Mouse (Mus musculus) spleen, postnatal 36 days (tissue): Measurements from ENCODE around the gene Txlng.

Source experiments
- DNase-seq, 2 experiments: peaks; one replicate each; pipeline ENCODE4 v3.0.0; 2022; ENCODE audit warnings: low spot score in 2 of 2, mixed read lengths in 1 of 2

The Txlng gene

DNA sequence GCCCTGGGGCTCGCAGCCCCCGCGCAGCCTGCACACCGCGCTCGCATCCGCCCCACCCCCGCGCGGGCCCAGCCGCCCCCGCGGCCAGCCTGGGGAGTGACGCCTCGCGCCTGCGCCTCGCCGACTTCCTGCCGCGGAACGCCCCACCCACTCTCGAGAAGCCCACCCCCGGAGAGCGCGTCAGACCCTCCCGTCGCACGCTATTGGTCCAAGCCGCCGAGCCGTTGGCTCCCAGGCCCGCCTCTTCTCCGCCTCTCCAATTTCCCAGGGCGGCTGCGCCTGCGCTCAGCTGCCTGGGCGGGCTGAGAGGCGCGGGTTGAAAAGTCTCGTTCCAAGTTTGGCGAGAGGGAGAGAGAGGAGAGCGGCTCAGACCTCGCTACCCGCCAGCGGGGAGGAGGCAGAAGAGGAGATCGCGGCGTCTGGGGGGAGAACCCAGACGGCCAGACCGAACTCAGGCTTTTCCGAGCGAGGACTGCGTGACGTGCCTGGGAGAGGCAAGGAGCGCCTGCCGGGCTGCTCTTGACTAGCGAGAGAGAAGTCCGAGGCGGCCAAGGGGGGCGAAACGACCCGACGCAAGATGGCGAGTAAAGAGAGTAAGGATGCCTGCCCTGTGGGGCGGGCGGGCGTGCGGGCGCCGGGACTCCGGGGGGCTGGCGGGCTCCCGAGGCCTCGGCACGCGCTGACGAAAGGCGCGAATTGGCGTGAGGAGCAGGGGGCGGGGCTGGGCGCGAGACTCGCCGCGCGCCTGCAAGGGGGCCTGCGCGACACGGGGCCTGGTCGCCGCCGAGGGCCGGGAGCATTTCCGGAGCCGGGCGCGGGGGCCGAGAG is 68.9 kb downstream of the Txlng start, which contains the start of gene Rbbp7:
Gene Rbbp7, plus strand, starts transcription at position 288 of the 828 bp plus-strand sequence.
- peak; percentile 91 for DNase-seq

DNA sequence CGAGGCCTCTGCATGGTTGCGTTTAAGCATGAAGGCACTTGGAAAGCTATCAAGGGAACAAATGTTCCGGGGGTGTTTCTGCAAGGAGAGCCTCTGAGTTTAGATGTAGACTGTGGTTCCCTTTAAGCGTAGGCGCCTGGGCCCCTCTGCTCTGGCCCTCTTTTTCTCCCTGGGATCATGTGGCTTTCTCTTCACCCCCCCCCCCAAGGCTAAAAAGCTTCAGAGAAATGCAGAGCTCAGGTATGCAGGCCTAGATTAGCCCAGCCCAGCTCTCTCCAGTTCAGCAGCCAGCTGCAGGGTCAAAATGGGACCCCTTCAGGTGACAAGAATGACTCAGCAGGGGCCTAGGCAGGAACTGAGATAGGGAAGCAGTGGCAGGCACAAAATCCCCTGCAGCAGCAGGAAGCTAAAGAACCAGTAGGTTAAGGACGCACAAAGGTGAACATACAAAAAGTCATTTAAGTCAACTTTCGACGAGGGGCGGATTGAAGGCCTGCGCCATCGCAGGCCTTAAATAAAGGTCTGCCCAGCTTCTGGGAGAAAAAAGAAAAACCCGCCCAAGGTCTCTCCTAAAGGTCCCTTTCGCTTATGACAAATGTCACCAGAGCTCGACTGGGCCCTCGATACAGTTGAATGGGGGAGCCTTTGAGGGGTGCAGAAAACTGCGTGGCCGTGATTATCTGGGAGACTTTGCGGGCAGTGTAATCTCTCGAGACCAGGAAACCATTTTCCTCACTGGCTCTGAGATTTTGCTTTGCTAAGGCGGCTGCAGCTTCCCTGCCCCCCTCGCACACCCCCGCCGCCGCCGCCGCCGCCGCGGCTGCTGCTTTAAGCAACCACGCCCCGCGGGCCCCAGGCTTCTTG is 69.8 kb downstream of the Txlng start:
- peak; percentile 33 to 42 for DNase-seq

DNA sequence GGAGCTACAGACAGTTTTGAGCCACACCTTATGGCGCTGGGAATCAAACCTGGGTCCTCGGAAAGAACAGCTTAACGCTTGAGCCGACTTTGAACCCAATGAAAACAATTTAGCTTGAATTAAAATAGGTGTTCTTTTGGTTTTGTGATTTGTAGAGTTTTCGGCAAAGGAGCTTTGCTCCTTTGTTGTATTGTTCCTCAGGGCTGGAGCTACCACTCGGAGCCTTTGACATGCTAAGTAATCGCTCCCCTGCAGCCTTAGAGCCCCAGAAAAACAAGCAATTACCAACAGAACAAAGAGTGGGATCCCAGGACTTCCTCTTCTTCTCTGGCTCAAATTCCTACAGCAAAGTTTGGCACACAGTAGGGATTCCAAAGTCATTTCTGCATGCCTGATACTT is 73.2 kb downstream of the Txlng start:
- DNase-seq: no peak

DNA sequence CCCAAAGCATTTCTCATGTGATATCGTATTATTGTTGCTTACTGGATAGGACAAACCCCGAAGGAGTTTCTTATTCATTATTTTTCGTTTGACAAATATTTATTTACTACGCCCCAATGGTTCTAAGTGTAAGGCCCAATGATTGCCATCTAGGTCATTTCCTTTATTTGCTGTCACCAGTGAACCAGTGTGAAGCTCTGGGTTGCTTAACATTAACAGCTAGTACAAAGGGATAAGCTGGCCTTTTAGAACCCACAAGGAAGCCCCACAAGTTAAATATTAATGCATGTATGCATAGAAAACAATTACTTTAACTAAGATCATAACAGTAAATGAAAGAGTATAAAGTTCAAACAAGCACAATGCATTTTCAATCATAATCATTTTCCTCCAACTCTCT is 74.9 kb downstream of the Txlng start:
- DNase-seq: no peak

DNA sequence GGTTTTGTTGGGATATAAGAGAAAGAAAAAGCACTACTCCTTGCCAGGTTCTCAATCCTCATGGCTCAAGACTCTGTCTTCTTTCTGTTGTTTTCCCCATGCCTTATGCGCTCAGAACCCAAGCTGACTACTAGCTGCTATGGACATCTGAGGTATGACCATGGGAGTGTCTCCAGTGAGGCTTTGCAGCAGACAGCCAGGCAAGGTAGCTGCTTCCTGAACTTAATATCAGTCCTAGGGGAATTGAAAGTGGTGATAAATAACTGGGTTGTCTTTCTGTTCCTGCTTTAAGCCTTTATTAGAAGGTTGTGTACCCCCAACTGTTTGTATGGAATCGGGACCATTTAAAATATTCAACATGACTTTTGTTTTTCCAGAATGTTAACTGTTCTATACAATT is 76.8 kb downstream of the Txlng start:
- no peak for DNase-seq

DNA sequence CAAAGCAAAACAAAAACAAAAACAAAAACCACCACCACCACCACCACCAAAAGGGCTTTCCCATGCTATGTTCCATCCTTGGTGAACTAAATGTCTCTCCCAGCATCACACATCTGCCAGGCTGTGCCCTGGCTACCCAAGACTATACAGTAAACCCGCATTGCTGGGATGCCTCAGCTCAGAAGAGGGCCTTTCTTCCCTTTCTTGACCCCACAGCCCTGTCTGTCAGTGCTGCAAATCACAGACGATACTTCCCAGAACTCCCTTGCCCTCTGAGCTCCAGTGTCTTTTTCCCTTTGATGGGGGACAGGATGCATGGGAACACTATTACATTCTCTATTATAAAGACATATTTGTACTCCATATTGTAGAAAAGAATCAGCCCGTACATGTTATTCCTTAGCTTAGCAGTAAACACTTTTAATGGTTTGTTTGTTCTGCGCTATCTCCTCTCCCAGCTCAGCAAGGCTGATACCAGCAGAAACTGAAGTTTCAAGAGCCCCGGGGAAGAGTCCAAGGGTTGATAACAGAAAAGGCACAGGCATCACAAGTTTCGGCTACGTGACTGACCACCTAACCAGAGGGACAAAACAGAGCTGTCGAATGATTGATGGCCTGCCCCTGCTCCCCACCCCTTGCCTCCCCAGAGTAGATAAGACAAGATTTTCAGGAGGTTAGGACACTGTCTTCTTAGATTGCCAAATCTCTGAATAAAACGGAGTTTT is 80.4 kb downstream of the Txlng start:
- DNase-seq: no peak

DNA sequence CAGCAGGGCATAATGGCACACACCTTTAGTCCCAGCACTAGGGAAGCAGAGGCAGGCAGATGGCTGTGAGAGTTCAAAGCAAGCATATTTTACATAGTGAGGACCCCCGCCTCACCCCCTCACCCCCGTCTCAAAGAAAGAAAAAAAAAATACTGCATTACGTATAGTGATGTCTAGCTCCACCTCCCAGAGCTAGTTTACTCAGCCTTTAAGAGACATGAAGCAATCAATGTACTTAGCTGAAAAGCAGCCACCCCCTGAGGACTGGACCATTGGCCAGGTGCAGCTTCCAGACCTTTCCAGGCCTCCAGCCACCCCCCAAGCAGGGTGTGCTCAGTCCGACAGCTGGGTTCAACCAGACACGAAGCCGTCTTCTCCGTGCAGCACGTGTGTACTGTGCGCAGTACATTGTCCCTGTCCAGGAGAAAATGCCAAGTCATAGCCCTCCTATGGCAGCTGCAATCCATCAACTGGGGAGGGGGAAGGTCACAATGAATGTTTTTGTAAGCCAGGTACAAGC is 93.1 kb downstream of the Txlng start:
- no peak for DNase-seq

DNA sequence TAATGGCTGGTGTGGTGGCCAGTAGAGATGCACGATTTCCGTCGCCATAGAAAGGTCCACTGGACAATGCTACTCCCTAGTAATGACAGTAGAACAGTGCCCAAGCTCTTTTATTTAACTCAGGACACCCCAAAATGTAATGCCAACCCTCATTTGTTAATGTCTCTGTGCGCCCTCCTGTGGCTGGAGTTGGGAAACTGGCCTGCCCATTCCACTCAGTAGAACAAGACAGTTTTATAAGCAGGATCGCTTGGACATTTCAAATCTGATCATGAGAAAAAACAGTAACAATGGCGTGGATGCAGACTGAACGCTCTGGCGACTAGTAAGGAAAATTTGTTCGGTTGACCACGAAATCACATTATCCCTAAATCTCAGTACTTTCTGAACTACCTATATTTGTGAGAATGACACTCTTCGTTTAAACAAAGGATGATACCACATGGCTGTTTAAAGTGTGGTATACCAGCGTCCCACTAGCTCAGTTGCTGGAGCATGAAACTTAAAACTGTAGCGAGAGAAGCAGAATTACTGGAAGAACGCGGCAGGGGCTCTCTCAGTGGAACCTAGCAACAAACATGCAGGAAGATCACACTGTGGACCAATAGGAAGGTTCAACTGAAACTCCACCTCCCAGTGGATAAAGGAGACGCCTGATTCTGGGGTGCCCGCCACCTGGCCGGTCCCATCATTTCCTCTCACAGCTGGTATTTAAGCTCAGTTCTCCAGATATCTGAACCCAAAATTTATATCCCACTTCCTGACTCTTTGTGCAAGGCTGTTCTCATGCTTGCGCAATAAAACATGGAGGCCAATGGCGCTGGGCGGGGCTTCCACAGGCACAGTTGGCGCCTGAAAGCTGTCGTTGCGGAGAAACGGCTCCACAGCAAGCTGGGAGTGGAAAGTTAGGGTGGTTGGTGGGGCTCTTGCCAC is 94.0 kb downstream of the Txlng start:
- DNase-seq: peak; percentile 29 to 46

DNA sequence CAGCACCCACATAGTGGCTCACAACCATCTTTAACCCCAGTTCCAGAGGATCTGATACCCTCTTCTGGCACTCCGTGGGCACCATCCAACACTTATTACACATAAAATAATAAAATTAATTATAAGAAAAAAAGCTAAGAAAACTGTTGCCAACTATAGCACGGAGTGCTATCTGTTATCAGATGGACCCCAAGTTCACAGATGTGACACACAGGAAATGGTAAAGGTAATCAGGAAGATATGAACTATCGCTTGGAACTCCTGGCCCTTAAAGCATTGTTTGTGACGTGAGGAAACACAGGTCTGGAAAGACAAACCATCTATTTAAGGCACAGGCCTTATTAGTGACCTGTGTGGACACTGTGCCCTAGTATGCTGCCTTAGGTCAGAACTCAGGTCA is 99.2 kb downstream of the Txlng start:
- no peak for DNase-seq
